Mouse (Mus musculus) liver, postnatal 0 days (tissue): ENCODE measurements around the gene Zfp292.

Source experiments
- CTCF ChIP-seq: sonication (generic); IDR thresholded peaks from 2 replicates; pipeline ENCODE4 v1.5.1; 2016; ENCODE audit warnings: antibody characterized with exemption, low read depth
- EP300 ChIP-seq: IDR thresholded peaks from 2 replicates; pipeline ENCODE4 v1.6.1; 2016; ENCODE audit warnings: antibody characterized with exemption, low read depth, mild to moderate bottlenecking

DNA sequence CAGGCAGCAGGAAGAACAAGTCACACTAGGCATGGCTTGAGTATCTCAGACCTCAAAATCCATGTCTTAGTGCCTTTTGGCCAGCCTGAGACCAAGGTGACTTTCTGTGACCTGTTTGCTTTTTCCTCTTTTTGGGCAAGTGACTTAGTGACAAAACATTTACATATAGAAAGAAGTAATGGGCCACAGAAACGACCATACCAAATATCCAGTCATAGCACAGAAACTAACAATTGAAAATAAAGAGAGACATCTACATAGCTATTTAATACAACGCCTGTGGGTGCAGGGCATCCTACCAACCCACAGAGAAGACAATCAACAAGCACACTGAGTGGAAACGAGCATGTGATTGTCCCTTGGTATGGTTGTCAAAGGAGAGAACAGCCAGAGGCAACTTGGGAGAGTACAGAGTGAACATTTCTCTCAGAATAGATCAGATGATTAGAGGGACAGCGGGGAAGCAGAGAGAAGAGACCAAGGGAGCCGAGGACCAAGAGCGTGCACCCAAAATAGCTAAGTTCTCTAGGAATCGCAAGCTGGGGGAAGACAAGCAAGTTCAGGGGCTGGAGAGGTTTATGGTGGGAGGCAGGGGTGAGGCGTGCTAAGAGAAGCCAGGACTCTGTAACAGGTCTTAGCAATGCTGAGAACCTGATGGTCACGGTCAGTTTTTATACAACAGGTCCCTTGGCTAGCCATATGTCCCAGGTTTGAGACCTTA lies 3.0 kb upstream of the Zfp292 start:
- TF ChIP-seq CTCF: no peak
- TF ChIP-seq EP300: no peak
